Mouse (Mus musculus): Measurements from ENCODE around the gene Syn1.

GRCm38 (mm10) chrX:20924976-20925375, 4.2 kb upstream of the Syn1 start:
- no peak for TF ChIP-seq POLR2A (IDR thresholded peaks at IDR 0.05; ENCODE audit: extremely low read depth, insufficient read depth, low read length)
- TF ChIP-seq CTCF (IDR thresholded peaks at IDR 0.05; ENCODE audit: low read depth, low read length): no peak
